Mouse (Mus musculus): Measurements from ENCODE around the gene Rab44. TPM values are rescaled to one million over a fixed set of nuclear protein-coding genes. Genes with fewer than 3 reads are reported as not detected.

Rab44 gene
- total and polyA plus RNA-seq, 2 experiments from 2014 or later, result 0.23 to 2.0 TPM

GRCm38 (mm10) chr17:29092497-29092896 lies 21.4 kb upstream of the Rab44 start:
- Histone ChIP-seq H3K4me3 (ENCODE audit: low read depth, low read length) (no peak overlapping the region), H3K27ac (ENCODE audit: low read depth) (no peak overlapping the region), H3K9ac (replicated peaks; ENCODE audit: low read depth, low read length) (no peak overlapping the region), H3K9me3 (replicated peaks; ENCODE audit: control insufficient read depth, low read length) (no peaks in the 10 kb centered on the region; the same call in 1 of the 2 replicates), H3K4me2 (ENCODE audit: low read depth, low read length) (no peak overlapping the region), H3K36me3 (replicated peaks; ENCODE audit: control insufficient read depth, insufficient read depth, low read length) (no peaks in the 10 kb centered on the region), H3K4me1 (ENCODE audit: control insufficient read depth, insufficient read depth) (no peaks in the 10 kb centered on the region), H3K27me3 (ENCODE audit: control insufficient read depth, insufficient read depth, low read length) (peaks cover 10% of the 10 kb centered on the region)
- ATAC-seq (ENCODE audit: insufficient read depth, low read depth) (no peak), DNase-seq (ENCODE audit: low spot score) (no peak)
- no peak for TF ChIP-seq EP300 (IDR thresholded peaks at IDR 0.05; ENCODE audit: low read depth)
- TF ChIP-seq CTCF (IDR thresholded peaks at IDR 0.05; ENCODE audit: low read depth), result no peak
- WGBS, result 54% methylated on average over 5 of the region's 5 CpGs

GRCm38 (mm10) chr17:29093110-29093952 lies 20.6 kb upstream of the Rab44 start:
- peak overlapping the region; percentile 92 for H3K27ac ChIP-seq (ENCODE audit: low read depth)
- peak overlapping the region; percentile 77 for H3K4me2 ChIP-seq (ENCODE audit: low read depth, low read length)
- H3K9ac ChIP-seq (replicated peaks; ENCODE audit: low read depth, low read length), result peak overlapping the region; percentile 83
- ATAC-seq (ENCODE audit: insufficient read depth, low read depth), result peak; percentile 77
- no peaks in the 10 kb centered on the region; the same call in 1 of the 2 replicates for H3K9me3 ChIP-seq (replicated peaks; ENCODE audit: control insufficient read depth, low read length)
- WGBS, result 9% methylated on average over 36 of the region's 36 CpGs
- peaks cover 1% of the 10 kb centered on the region; the same call in 1 of the 2 replicates for H3K36me3 ChIP-seq (replicated peaks; ENCODE audit: control insufficient read depth, insufficient read depth, low read length)
- peak; percentile 93 for DNase-seq (ENCODE audit: low spot score)
- H3K27me3 ChIP-seq (ENCODE audit: control insufficient read depth, insufficient read depth, low read length), result peaks cover 10% of the 10 kb centered on the region
- H3K4me1 ChIP-seq (ENCODE audit: control insufficient read depth, insufficient read depth), result no peaks in the 10 kb centered on the region
- TF ChIP-seq CTCF (IDR thresholded peaks at IDR 0.05; ENCODE audit: low read depth) (no peak), EP300 (IDR thresholded peaks at IDR 0.05; ENCODE audit: low read depth) (0 out of 2 replicates have a peak, but pooled peaks have one; percentile 37)
- H3K4me3 ChIP-seq (ENCODE audit: low read depth, low read length), result peak overlapping the region; percentile 73

DNA sequence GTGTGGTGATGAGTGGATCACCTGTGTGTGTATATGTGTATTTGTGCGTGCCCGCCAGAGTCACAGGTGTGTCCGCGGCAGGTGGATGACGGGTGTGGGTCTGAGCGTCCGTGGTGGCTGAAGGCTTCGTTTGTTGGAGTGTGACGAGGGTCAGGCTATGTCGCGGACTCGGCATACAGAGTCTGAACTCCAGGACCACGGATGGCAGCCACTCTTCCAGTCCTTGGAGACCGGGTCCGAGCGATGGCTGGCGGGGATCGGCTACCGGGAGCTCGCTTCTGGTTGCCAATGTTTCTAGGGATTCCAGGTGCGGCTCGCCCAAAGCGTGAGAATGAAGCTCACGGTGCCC lies 20.0 kb upstream of the Rab44 start:
- Histone ChIP-seq H3K27me3 (ENCODE audit: control insufficient read depth, insufficient read depth, low read length) (peaks cover 10% of the 10 kb centered on the region), H3K27ac (ENCODE audit: low read depth) (peak overlapping the region; percentile 92), H3K9me3 (replicated peaks; ENCODE audit: control insufficient read depth, low read length) (no peaks in the 10 kb centered on the region), H3K4me3 (ENCODE audit: low read depth, low read length) (peak overlapping the region; percentile 73), H3K4me1 (ENCODE audit: control insufficient read depth, insufficient read depth) (no peaks in the 10 kb centered on the region), H3K4me2 (ENCODE audit: low read depth, low read length) (peak overlapping the region; percentile 77), H3K9ac (replicated peaks; ENCODE audit: low read depth, low read length) (peak overlapping the region; percentile 83), H3K36me3 (replicated peaks; ENCODE audit: control insufficient read depth, insufficient read depth, low read length) (peaks cover 7% of the 10 kb centered on the region)
- DNase-seq (ENCODE audit: low spot score) (no peak), ATAC-seq (ENCODE audit: insufficient read depth, low read depth) (no peak)
- WGBS, result under 1% methylated on average over 24 of the region's 24 CpGs
- TF ChIP-seq CTCF (IDR thresholded peaks at IDR 0.05; ENCODE audit: low read depth), result no peak
- TF ChIP-seq EP300 (IDR thresholded peaks at IDR 0.05; ENCODE audit: low read depth), result no peak

DNA sequence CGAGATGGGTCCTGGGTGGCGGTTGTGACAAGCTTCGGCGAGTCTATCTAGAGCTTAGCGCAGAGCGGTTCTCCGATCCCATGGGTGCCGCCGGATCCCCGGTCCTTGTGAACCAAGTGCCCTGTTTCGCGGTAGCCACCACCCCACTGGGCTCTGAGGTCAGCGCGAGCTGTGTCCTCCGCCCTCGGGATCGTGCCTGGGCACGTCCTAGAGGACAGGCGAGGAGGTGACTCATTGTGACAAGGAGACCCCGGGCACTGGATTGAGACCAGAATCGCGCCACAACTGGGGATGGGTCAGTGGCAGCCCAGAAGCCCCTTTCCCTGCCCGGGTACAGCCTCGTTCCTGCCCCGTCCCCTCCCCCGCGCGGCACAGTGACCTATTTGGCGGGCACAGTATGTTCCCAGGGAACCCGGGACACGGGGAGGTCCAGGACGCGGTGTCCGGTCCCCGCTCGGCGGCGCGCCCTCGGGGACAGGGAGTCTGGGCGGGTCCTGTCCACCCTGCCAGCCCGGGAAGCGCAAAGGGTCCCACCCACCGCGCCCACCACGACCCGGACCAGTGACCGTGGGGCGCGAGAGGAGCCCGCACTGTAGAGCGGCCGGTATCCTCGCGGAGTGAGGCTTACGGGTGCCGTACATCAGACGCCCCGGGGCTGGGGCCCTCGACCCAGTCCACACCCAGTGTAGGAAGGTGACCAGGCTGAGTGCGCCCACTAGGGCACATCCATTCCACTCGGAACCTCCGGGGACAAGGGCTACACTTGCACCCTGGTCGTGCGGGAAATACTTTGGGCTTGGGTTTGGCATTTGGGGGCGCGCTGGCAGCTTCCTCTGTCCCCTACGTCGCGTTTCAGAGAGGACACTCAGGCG lies 19.4 kb upstream of the Rab44 start:
- WGBS, result under 1% methylated on average over 69 of the region's 71 CpGs
- Histone ChIP-seq H3K4me3 (ENCODE audit: low read depth, low read length) (peak overlapping the region; percentile 73), H3K36me3 (replicated peaks; ENCODE audit: control insufficient read depth, insufficient read depth, low read length) (peaks cover 11% of the 10 kb centered on the region), H3K27me3 (ENCODE audit: control insufficient read depth, insufficient read depth, low read length) (peaks cover 10% of the 10 kb centered on the region), H3K9me3 (replicated peaks; ENCODE audit: control insufficient read depth, low read length) (no peaks in the 10 kb centered on the region), H3K9ac (replicated peaks; ENCODE audit: low read depth, low read length) (peak overlapping the region; percentile 83), H3K4me2 (ENCODE audit: low read depth, low read length) (peak overlapping the region; percentile 77), H3K27ac (ENCODE audit: low read depth) (peak overlapping the region; percentile 92), H3K4me1 (ENCODE audit: control insufficient read depth, insufficient read depth) (no peaks in the 10 kb centered on the region)
- DNase-seq (ENCODE audit: low spot score) (peak; percentile 60), ATAC-seq (ENCODE audit: insufficient read depth, low read depth) (peak; percentile 70)
- TF ChIP-seq EP300 (IDR thresholded peaks at IDR 0.05; ENCODE audit: low read depth) (peak; percentile 87), CTCF (IDR thresholded peaks at IDR 0.05; ENCODE audit: low read depth) (no peak)

GRCm38 (mm10) chr17:29095201-29095733 lies 18.7 kb upstream of the Rab44 start:
- peak overlapping the region; percentile 77 for H3K4me2 ChIP-seq (ENCODE audit: low read depth, low read length)
- peak overlapping the region; percentile 73 for H3K4me3 ChIP-seq (ENCODE audit: low read depth, low read length)
- H3K36me3 ChIP-seq (replicated peaks; ENCODE audit: control insufficient read depth, insufficient read depth, low read length), result peaks cover 19% of the 10 kb centered on the region
- H3K27ac ChIP-seq (ENCODE audit: low read depth), result peak overlapping the region; percentile 92
- DNase-seq (ENCODE audit: low spot score), result peak; percentile 98
- TF ChIP-seq EP300 (IDR thresholded peaks at IDR 0.05; ENCODE audit: low read depth) (peak; percentile 79), CTCF (IDR thresholded peaks at IDR 0.05; ENCODE audit: low read depth) (peak; percentile 98)
- under 1% methylated on average over 44 of the region's 44 CpGs for WGBS
- no peaks in the 10 kb centered on the region for H3K4me1 ChIP-seq (ENCODE audit: control insufficient read depth, insufficient read depth)
- peak; percentile 81 for ATAC-seq (ENCODE audit: insufficient read depth, low read depth)
- peak overlapping the region; percentile 83 for H3K9ac ChIP-seq (replicated peaks; ENCODE audit: low read depth, low read length)
- H3K9me3 ChIP-seq (replicated peaks; ENCODE audit: control insufficient read depth, low read length), result no peaks in the 10 kb centered on the region
- peaks cover 10% of the 10 kb centered on the region for H3K27me3 ChIP-seq (ENCODE audit: control insufficient read depth, insufficient read depth, low read length)
